Mouse (Mus musculus) liver, postnatal 0 days (tissue): ENCODE data around the gene Nfib. TPM values are rescaled to one million over a fixed set of nuclear protein-coding genes. Genes with fewer than 3 reads are reported as not detected.

Source experiments
- ATAC-seq: fragments of 200-750 bp; cut with Nextera tagmentation; 2 replicates; pipeline ENCODE4 v1.8.0; 2017; ENCODE audit warnings: mild to moderate bottlenecking, moderate library complexity
- DNase-seq: peaks from one replicate; pipeline ENCODE4 v3.0.0-alpha.2; 2016
- H3K27ac ChIP-seq: fragments of 300-500 bp; sonication (generic); 2 replicates; pipeline ENCODE4 v1.5.1; 2014; ENCODE audit warnings: antibody characterized with exemption, moderate library complexity, mild to moderate bottlenecking, low read depth
- H3K27me3 ChIP-seq: fragments of 300-500 bp; sonication (generic); 2 replicates; pipeline ENCODE4 v1.6.1; 2014; ENCODE audit warnings: low read length, control low read depth, mixed read lengths; ENCODE audit not compliant: insufficient read depth
- H3K36me3 ChIP-seq: fragments of 300-500 bp; sonication (generic); replicated peaks from 2 replicates; pipeline ENCODE4 v1.6.1; 2014; ENCODE audit warnings: mild to moderate bottlenecking, control low read depth, low read length, moderate library complexity, mixed read lengths; ENCODE audit not compliant: insufficient read depth
- H3K4me1 ChIP-seq: fragments of 300-500 bp; sonication (generic); 2 replicates; pipeline ENCODE4 v1.6.1; 2014; ENCODE audit warnings: antibody characterized with exemption, mild to moderate bottlenecking, control low read depth; ENCODE audit not compliant: insufficient read depth
- H3K4me2 ChIP-seq: fragments of 300-500 bp; sonication (generic); 2 replicates; pipeline ENCODE4 v1.6.1; 2014; ENCODE audit warnings: low read depth, mild to moderate bottlenecking, low read length, moderate library complexity, mixed read lengths
- H3K4me3 ChIP-seq: fragments of 300-500 bp; sonication (generic); 2 replicates; pipeline ENCODE4 v1.5.1; 2014; ENCODE audit warnings: low read depth, low read length
- H3K9ac ChIP-seq: fragments of 300-500 bp; sonication (generic); replicated peaks from 2 replicates; pipeline ENCODE4 v1.6.1; 2014; ENCODE audit warnings: mild to moderate bottlenecking, moderate library complexity
- H3K9me3 ChIP-seq: fragments of 300-500 bp; sonication (generic); 2 replicates; pipeline ENCODE4 v1.6.1; 2016; ENCODE audit warnings: mild to moderate bottlenecking, control low read depth, low read length, mixed read lengths
- CTCF ChIP-seq: sonication (generic); IDR thresholded peaks from 2 replicates; pipeline ENCODE4 v1.5.1; 2016; ENCODE audit warnings: antibody characterized with exemption, low read depth
- EP300 ChIP-seq: IDR thresholded peaks from 2 replicates; pipeline ENCODE4 v1.6.1; 2016; ENCODE audit warnings: antibody characterized with exemption, low read depth, mild to moderate bottlenecking
- WGBS: fragments of 180-500 bp; shearing (Covaris S2); extraction: QIAGEN DNeasy Blood & Tissue Kit; methylation state at CpG from one replicate; pipeline ENCODE4 v1.1.7; 2014; ENCODE audit not compliant: insufficient replicate concordance; 5-methylcytosine and 5-hydroxymethylcytosine counted together
- polyA plus RNA-seq: library from polyadenylated mRNA; unstranded; fragments of >200 nt; fragmentation: Nextera tagmentation; extraction: Ambion mirVana; gene quantifications from 2 replicates; pipeline ENCODE4 v1.2.1, GENCODE M21; 2015

Gene Nfib
- polyA plus RNA-seq, 1 experiment from 2014 or later = 8.3 TPM

DNA sequence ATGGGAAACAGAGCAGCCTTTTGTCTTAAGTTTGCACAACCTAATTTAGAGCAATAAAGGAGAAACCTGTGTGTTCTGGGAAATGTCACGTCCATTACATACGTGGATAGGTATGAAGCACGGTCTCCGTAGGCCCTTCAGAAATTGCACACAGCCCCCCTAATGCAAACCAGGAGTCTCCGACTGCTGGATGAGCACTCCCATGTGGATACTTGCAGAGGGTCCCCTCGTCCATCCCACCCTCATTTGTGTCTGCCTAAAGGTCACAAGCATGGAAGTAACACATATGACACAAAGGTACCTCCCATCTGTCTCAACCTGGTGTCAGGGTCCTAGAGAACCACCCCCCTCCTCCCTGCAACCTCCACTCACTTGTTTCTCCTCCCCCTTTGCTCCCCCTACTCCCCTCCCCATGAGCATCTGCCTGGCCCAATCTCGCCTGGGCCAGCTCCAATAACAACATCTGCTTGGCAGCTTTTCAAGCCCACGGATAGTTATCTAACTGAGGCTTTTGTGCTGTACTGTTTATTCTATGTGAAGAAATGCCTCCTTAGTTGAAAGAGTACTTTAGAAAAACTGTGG is 241.4 kb downstream of the Nfib start:
- ATAC-seq (peak; percentile 63; the same call in 1 of the 2 replicates), DNase-seq (peak; percentile 68)
- TF ChIP-seq EP300 (no peak), CTCF (no peak)

GRCm38 (mm10) chr4:82463189-82463715 is 242.3 kb downstream of the Nfib start:
- no peaks in the 10 kb centered on the region for H3K9me3 ChIP-seq
- H3K27me3 ChIP-seq = no peaks in the 10 kb centered on the region
- H3K36me3 ChIP-seq = no peaks in the 10 kb centered on the region
- DNase-seq (no peak), ATAC-seq (no peak)
- no peak overlapping the region for H3K4me3 ChIP-seq
- H3K27ac ChIP-seq = no peak overlapping the region
- H3K4me2 ChIP-seq = no peak overlapping the region
- TF ChIP-seq EP300 (no peak), CTCF (no peak)
- peaks cover 24% of the 10 kb centered on the region; the same call in 1 of the 2 replicates for H3K4me1 ChIP-seq
- no peak overlapping the region for H3K9ac ChIP-seq
- 72% methylated on average over 7 of the region's 7 CpGs for WGBS

More for the DNA sequence above, 241.4 kb downstream of the Nfib start:
- Histone ChIP-seq H3K27me3 (no peaks in the 10 kb centered on the region), H3K4me2 (no peak overlapping the region), H3K4me1 (peaks cover 23% of the 10 kb centered on the region; the same call in 1 of the 2 replicates), H3K36me3 (no peaks in the 10 kb centered on the region), H3K4me3 (no peak overlapping the region), H3K27ac (no peak overlapping the region), H3K9ac (no peak overlapping the region), H3K9me3 (no peaks in the 10 kb centered on the region)
- 54% methylated on average over 8 of the region's 8 CpGs for WGBS

DNA sequence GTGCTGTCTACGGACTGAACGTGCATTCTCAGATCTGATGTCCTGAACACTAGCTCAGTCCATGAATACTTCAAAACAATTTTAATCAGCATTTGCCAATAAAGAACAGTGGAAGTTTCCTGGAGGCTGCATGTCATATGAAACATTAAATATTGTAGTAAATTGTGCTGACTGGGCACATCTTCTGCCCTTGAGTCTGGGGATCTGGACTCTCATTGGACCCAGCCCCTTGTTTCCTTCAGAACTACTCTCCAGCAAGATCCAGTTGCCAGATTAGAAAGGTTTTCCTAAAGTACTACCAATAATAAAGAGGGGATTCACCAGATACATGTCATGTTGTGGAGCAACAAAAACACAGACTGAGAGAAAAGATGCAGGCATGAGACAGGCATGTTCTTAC is 243.9 kb downstream of the Nfib start:
- Histone ChIP-seq H3K4me3 (no peak overlapping the region), H3K36me3 (no peaks in the 10 kb centered on the region), H3K9me3 (no peaks in the 10 kb centered on the region), H3K27me3 (no peaks in the 10 kb centered on the region), H3K4me2 (no peak overlapping the region), H3K27ac (no peak overlapping the region), H3K4me1 (peaks cover 27% of the 10 kb centered on the region; the same call in 1 of the 2 replicates), H3K9ac (no peak overlapping the region)
- 68% methylated on average over 2 of the region's 2 CpGs for WGBS
- TF ChIP-seq CTCF (no peak), EP300 (no peak)
- ATAC-seq = no peak
- DNase-seq = no peak

DNA sequence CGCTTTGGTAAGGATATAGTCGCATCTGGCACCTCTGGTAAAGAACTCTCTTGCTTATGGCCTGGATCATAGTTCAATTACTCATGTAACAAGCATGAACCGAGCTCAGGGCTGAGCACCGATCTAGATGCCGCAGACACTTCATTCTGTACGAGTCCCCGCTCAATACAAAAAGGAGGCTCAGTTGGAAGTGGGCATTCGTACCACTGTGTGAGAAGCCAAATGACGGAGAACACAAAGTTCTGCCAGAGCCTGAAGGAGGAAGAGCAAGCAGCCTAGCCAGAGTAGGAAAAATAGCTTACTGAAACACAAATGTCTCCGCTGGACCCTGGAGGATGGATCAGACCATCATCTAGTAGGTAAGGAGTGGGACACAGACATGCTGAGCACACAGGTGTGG is 246.7 kb downstream of the Nfib start:
- Histone ChIP-seq H3K27me3 (no peaks in the 10 kb centered on the region), H3K36me3 (no peaks in the 10 kb centered on the region), H3K9ac (no peak overlapping the region), H3K27ac (no peak overlapping the region), H3K9me3 (no peaks in the 10 kb centered on the region), H3K4me3 (no peak overlapping the region), H3K4me1 (peaks cover 19% of the 10 kb centered on the region; the same call in 1 of the 2 replicates), H3K4me2 (no peak overlapping the region)
- ATAC-seq = no peak
- 82% methylated on average over 10 of the region's 10 CpGs for WGBS
- no peak for TF ChIP-seq CTCF
- no peak for DNase-seq

DNA sequence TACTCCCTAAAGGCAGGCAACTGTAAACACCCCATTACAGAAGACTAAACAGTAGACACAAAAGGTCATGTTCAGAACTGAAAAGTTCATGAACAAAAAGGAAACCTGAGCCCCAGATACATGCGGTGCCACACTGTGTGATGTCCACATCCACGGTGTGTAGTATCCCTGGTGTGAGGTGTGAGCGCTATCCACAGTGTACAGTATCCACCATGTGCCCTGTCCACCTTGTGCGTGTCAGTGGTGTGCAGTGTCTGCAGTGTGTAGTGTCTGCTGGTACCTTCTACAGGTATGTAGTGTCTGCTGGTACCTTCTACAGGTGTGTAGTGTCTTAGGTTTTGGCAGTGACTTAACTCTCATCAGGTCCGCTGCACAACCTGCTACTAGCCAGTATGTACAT is 248.6 kb downstream of the Nfib start:
- H3K4me1 ChIP-seq = peaks cover 28% of the 10 kb centered on the region
- no peak overlapping the region for H3K4me3 ChIP-seq
- ATAC-seq = no peak
- DNase-seq = no peak
- no peaks in the 10 kb centered on the region for H3K36me3 ChIP-seq
- H3K9ac ChIP-seq = no peak overlapping the region
- H3K9me3 ChIP-seq = no peaks in the 10 kb centered on the region
- no peaks in the 10 kb centered on the region for H3K27me3 ChIP-seq
- 84% methylated on average over 5 of the region's 5 CpGs for WGBS
- no peak for TF ChIP-seq EP300
- no peak overlapping the region for H3K27ac ChIP-seq
- H3K4me2 ChIP-seq = no peak overlapping the region

GRCm38 (mm10) chr4:82456323-82456713 is 249.2 kb downstream of the Nfib start:
- Histone ChIP-seq H3K4me2 (no peak overlapping the region), H3K4me1 (peaks cover 28% of the 10 kb centered on the region), H3K4me3 (no peak overlapping the region), H3K27ac (0 out of 2 replicates have a peak overlapping the region, but pooled peaks have one; percentile 4), H3K27me3 (no peaks in the 10 kb centered on the region), H3K9me3 (no peaks in the 10 kb centered on the region), H3K36me3 (no peaks in the 10 kb centered on the region), H3K9ac (no peak overlapping the region)
- TF ChIP-seq CTCF (no peak), EP300 (no peak)
- no peak for DNase-seq
- 45% methylated on average over 3 of the region's 3 CpGs for WGBS
- ATAC-seq = no peak
